Comparison of ENCODE assay signal across 8 mouse cellular contexts in the genomic region with DNA sequence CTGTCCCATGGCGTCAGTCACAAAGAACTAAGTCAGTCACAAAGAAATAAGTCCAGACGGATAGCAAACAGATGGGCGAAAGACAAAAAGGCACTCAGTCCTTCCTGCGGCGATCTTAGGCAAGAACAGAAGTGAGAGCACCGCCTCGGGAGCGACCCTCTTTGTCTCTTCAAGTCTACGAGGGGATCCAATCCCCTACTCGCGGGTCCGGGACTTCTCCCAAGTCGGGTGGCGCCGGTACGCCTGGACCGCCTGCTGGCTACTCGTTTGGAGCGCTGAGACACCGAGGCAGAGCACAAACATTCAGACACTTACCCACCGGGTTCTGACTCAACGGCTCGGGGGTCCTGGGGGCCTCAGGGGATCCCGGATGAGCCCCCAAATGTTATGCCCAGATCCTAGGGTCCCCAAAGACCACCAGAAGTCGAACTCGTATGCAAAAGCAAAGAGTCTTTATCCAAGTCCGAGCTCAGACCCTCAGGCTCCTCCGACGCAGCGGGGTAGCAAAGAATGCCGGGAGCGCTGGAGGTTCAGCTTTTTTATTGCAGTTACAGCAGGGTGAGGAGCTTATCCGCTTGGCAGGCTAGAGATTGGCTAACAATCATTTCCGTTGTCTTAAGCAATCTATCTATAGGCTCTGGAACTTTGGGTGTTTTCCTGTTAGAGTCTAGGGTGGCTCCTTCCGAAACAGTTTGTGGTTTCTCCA. TPM values are rescaled to one million over a fixed set of nuclear protein-coding genes. Genes with fewer than 3 reads are reported as not detected.
A peak's percentile ranks its signal among the peaks of the same experiment; 100 is the strongest.
DNase-seq lines count a peak whose midpoint lies in the region; ATAC-seq and TF ChIP-seq lines count a peak whose summit lies in the region.

No protein-coding gene starts in this region.

- 0 out of 2 replicates have a peak overlapping the region, but pooled peaks have one; percentile 36 for H3K27ac ChIP-seq in heart, embryonic 11.5 days (ENCODE audit: low read depth, low read length)
- H3K27ac ChIP-seq in lung, postnatal 0 days (ENCODE audit: low read length), result peak overlapping the region; percentile 71

- peak overlapping the region; percentile 33 for H3K4me3 ChIP-seq in heart, embryonic 11.5 days (ENCODE audit: low read depth, low read length)
- H3K4me3 ChIP-seq in lung, postnatal 0 days (ENCODE audit: low read depth, low read length), result peak overlapping the region; percentile 41

- no peak for TF ChIP-seq CTCF in lung, postnatal 0 days (IDR thresholded peaks at IDR 0.05)

- peak; percentile 64 for ATAC-seq in common myeloid progenitor, adult 5-6 weeks (replicated peaks; ENCODE audit: low read depth, poor library complexity, severe bottlenecking)
- no peak for ATAC-seq in heart, embryonic 11.5 days (replicated peaks; ENCODE audit: insufficient number of reproducible peaks, low FRiP score, low TSS enrichment)
- peak; percentile 72 for ATAC-seq in lung, postnatal 0 days

- WGBS in heart, embryonic 11.5 days (ENCODE audit: insufficient replicate concordance), result 11% methylated on average over 35 of the region's 35 CpGs
- 15% methylated on average over 35 of the region's 35 CpGs for WGBS in lung, postnatal 0 days

- DNase-seq in urinary bladder, adult 2 months (ENCODE audit: low spot score), result peak; percentile 25
- DNase-seq in urinary bladder, adult 18-20 months (ENCODE audit: low spot score in 2 of 2), result no peak
- peak; percentile 45 for DNase-seq in kidney, postnatal 10 days
- DNase-seq in lung, postnatal 0 days (ENCODE audit: low spot score), result peak; percentile 75
- peak; percentile 77 for DNase-seq in retina, postnatal 1 day
- no peak for DNase-seq in urinary bladder, postnatal 10 days (ENCODE audit: low spot score)

- peak overlapping the region; percentile 71 for H3K4me2 ChIP-seq in heart, embryonic 11.5 days
- peak overlapping the region; percentile 70 for H3K4me2 ChIP-seq in lung, postnatal 0 days (replicated peaks; ENCODE audit: low read depth, low read length)

- H3K9me3 ChIP-seq in heart, embryonic 11.5 days (replicated peaks; ENCODE audit: control insufficient read depth, low read length), result peaks cover 15% of the 10 kb centered on the region
- peaks cover 7% of the 10 kb centered on the region for H3K9me3 ChIP-seq in lung, postnatal 0 days (ENCODE audit: low read length)

- H3K27me3 ChIP-seq in heart, embryonic 11.5 days (ENCODE audit: control insufficient read depth, insufficient read depth, low read length), result no peaks in the 10 kb centered on the region
- H3K27me3 ChIP-seq in lung, postnatal 0 days (replicated peaks; ENCODE audit: insufficient read depth, low read length), result no peaks in the 10 kb centered on the region

- TF ChIP-seq EP300 in lung, postnatal 0 days (IDR thresholded peaks at IDR 0.05), result no peak

- peaks cover 2% of the 10 kb centered on the region; the same call in 1 of the 2 replicates for H3K36me3 ChIP-seq in heart, embryonic 11.5 days (ENCODE audit: control insufficient read depth, insufficient read depth, low read length)
- no peaks in the 10 kb centered on the region for H3K36me3 ChIP-seq in lung, postnatal 0 days (ENCODE audit: insufficient read depth, low read length)

- peak overlapping the region; percentile 74 for H3K9ac ChIP-seq in heart, embryonic 11.5 days (ENCODE audit: low read depth, low read length)
- H3K9ac ChIP-seq in lung, postnatal 0 days (replicated peaks; ENCODE audit: low read depth), result peak overlapping the region; percentile 48

- H3K4me1 ChIP-seq in heart, embryonic 11.5 days (ENCODE audit: control insufficient read depth, insufficient read depth, low read length), result peaks cover 4% of the 10 kb centered on the region
- H3K4me1 ChIP-seq in lung, postnatal 0 days (ENCODE audit: insufficient read depth, low read depth, low read length), result no peaks in the 10 kb centered on the region

RNA-seq across cellular contexts. Expression of a gene that starts 6.5 kb away (rescaled TPM):
- 34.3 and 41.4 TPM in 2 replicates for polyA plus RNA-seq in urinary bladder, adult 2 months (2012; rRNA removed)
- 55.7 and 63.4 TPM in 2 replicates for total RNA-seq in common myeloid progenitor, adult 5-6 weeks (2017)
- 49.0 and 49.8 TPM in 2 replicates for polyA plus RNA-seq in heart, embryonic 11.5 days (2014; fragmentation: Nextera tagmentation; extraction: Ambion mirVana)
- polyA plus RNA-seq in lung, postnatal 0 days (2015; fragmentation: Nextera tagmentation; extraction: Ambion mirVana), result 30.6 and 31.4 TPM in 2 replicates

RNA-seq across cellular contexts. Expression of a gene that starts 6.7 kb away (rescaled TPM):
- 25.4 TPM in 2 replicates for polyA plus RNA-seq in urinary bladder, adult 2 months (2012; rRNA removed)
- total RNA-seq in common myeloid progenitor, adult 5-6 weeks (2017), result 33.8 and 37.4 TPM in 2 replicates
- polyA plus RNA-seq in heart, embryonic 11.5 days (2014; fragmentation: Nextera tagmentation; extraction: Ambion mirVana), result 73.0 and 80.8 TPM in 2 replicates
- 39.9 and 41.6 TPM in 2 replicates for polyA plus RNA-seq in lung, postnatal 0 days (2015; fragmentation: Nextera tagmentation; extraction: Ambion mirVana)

RNA-seq across cellular contexts. Expression of a gene that starts 26.6 kb away (rescaled TPM):
- 21.8 and 33.6 TPM in 2 replicates for polyA plus RNA-seq in urinary bladder, adult 2 months (2012; rRNA removed)
- total RNA-seq in common myeloid progenitor, adult 5-6 weeks (2017), result 299 and 432 TPM in 2 replicates
- polyA plus RNA-seq in heart, embryonic 11.5 days (2014; fragmentation: Nextera tagmentation; extraction: Ambion mirVana), result 7.4 and 10.4 TPM in 2 replicates
- polyA plus RNA-seq in lung, postnatal 0 days (2015; fragmentation: Nextera tagmentation; extraction: Ambion mirVana), result 36.0 and 39.8 TPM in 2 replicates

Comparison
In these comparisons a context has a peak if more than half of its experiments do, and no peak if none do; other contexts are left out.
1. DNase-seq: peak in urinary bladder, adult 2 months (single experiment), kidney, postnatal 10 days (single experiment), lung, postnatal 0 days (single experiment) and retina, postnatal 1 day (single experiment); none in urinary bladder, adult 18-20 months (0 of 2) and urinary bladder, postnatal 10 days (single experiment).